Mouse (Mus musculus): ENCODE measurements around the gene Twnk. TPM values are rescaled to one million over a fixed set of nuclear protein-coding genes. Genes with fewer than 3 reads are reported as not detected.

Twnk gene
- total and polyA plus RNA-seq, 3 experiments, result 12.4 to 30.1 (median 18.9) TPM

- no peak for DNase-seq (ENCODE audit: extremely low read depth)
- dilution Hi-C loops (cut with MboI; ENCODE audit: extremely low pct_ligation_motif_present, extremely low pct_unique_long_range_greater_than_20kb, low sequenced_read_pairs), result no loop called here
- Histone ChIP-seq H3K4me2 (ENCODE audit: insufficient read depth, low read depth, poor library complexity, severe bottlenecking) (peak overlapping the region; percentile 78), H3K9me3 (replicated peaks; ENCODE audit: low read length) (no peaks in the 10 kb centered on the region), H3K4me3 (replicated peaks in 1 of 3; ENCODE audit: low read depth in 2 of 3, low read length in 2 of 3, poor library complexity in 1 of 3) (peak overlapping the region; percentile 52 to 89 (median 83)), H3K27ac (ENCODE audit: insufficient read depth, low read depth) (peak overlapping the region; percentile 35; the same call in 1 of the 2 replicates), H3K9ac (ENCODE audit: insufficient read depth, low read depth) (peak overlapping the region; percentile 94), H3K79me2 (replicated peaks; ENCODE audit: control insufficient read depth, extremely low read depth, insufficient read depth, poor library complexity, severe bottlenecking) (no peaks in the 10 kb centered on the region; the same call in 1 of the 2 replicates), H3K27me3 (replicated peaks) (no peaks in the 10 kb centered on the region), H3K4me1 (ENCODE audit: control insufficient read depth in 1 of 2, insufficient read depth in 2 of 2) (peaks cover 0 to 19% of the 10 kb centered on the region in 2 experiments; a peak in 3 of 4 replicates), H3K36me3 (replicated peaks in 1 of 2; ENCODE audit: control insufficient read depth in 1 of 2, insufficient read depth in 1 of 2, low read length in 1 of 2) (peaks cover 7 to 14% of the 10 kb centered on the region in 2 experiments)
- TF ChIP-seq ETS1 (conservative IDR thresholded peaks at IDR 0.05; ENCODE audit: low read depth, low read length) (no peak), SIN3A (IDR thresholded peaks at IDR 0.05; ENCODE audit: low read length) (peak; percentile 5; the same call in 1 of the 2 replicates)
- in situ Hi-C loops (cut with MboI; ENCODE audit: low pct_ligation_motif_present, low pct_unique_long_range_greater_than_20kb, low sequenced_read_pairs), result loop anchor here (10.0 kb wide), 1 partner anchor 96 kb away; the partner anchor contains the start of gene Tlx1
Measured at GRCm38 (mm10) chr19:45058841-45059240, 53.4 kb downstream of the Twnk start.

Other genes with a start within 250 kb of the Twnk start
- gene Pax2, start 249.6 kb upstream of the Twnk start, total RNA-seq (2012; rRNA removed), result not detected in 2 replicates
- not detected in 2 replicates for gene Pax2, start 249.6 kb upstream of the Twnk start, total RNA-seq (2014; rRNA removed)
- not detected in 2 replicates for gene Pax2, start 249.6 kb upstream of the Twnk start, polyA plus RNA-seq (2012; ENCODE audit: insufficient read length, low read depth)
- 22.2 and 22.6 TPM in 2 replicates for gene Slf2, start 74.5 kb upstream of the Twnk start, total RNA-seq (2012; rRNA removed)
- gene Slf2, start 74.5 kb upstream of the Twnk start, total RNA-seq (2014; rRNA removed), result 22.9 and 25.3 TPM in 2 replicates
- gene Slf2, start 74.5 kb upstream of the Twnk start, polyA plus RNA-seq (2012; ENCODE audit: insufficient read length, low read depth), result 18.6 and 20.6 TPM in 2 replicates
- 0.55 and 1.1 TPM in 2 replicates for gene Sema4g, start 16.6 kb upstream of the Twnk start, total RNA-seq (2012; rRNA removed)
- gene Sema4g, start 16.6 kb upstream of the Twnk start, total RNA-seq (2014; rRNA removed), result 0.38 and 0.71 TPM in 2 replicates
- 8.3 and 8.4 TPM in 2 replicates for gene Sema4g, start 16.6 kb upstream of the Twnk start, polyA plus RNA-seq (2012; ENCODE audit: insufficient read length, low read depth)
- 72.7 and 76.6 TPM in 2 replicates for gene Mrpl43, start 779 bp downstream of the Twnk start, total RNA-seq (2012; rRNA removed)
- 63.5 and 72.7 TPM in 2 replicates for gene Mrpl43, start 779 bp downstream of the Twnk start, total RNA-seq (2014; rRNA removed)
- 75.1 and 77.9 TPM in 2 replicates for gene Mrpl43, start 779 bp downstream of the Twnk start, polyA plus RNA-seq (2012; ENCODE audit: insufficient read length, low read depth)
- gene Lzts2, start 8.8 kb downstream of the Twnk start, total RNA-seq (2012; rRNA removed), result 17.5 and 22.1 TPM in 2 replicates
- gene Lzts2, start 8.8 kb downstream of the Twnk start, total RNA-seq (2014; rRNA removed), result 0.68 and 0.73 TPM in 2 replicates
- gene Lzts2, start 8.8 kb downstream of the Twnk start, polyA plus RNA-seq (2012; ENCODE audit: insufficient read length, low read depth), result 2.2 and 3.1 TPM in 2 replicates
- 0.04 and 0.17 TPM in 2 replicates for gene Pdzd7, start 40.1 kb downstream of the Twnk start, total RNA-seq (2012; rRNA removed)
- 0.12 and 0.20 TPM in 2 replicates for gene Pdzd7, start 40.1 kb downstream of the Twnk start, total RNA-seq (2014; rRNA removed)
- gene Pdzd7, start 40.1 kb downstream of the Twnk start, polyA plus RNA-seq (2012; ENCODE audit: insufficient read length, low read depth), result 0.15 TPM in 1 of 2 replicates, not detected in the other
- 2.4 and 3.6 TPM in 2 replicates for gene Sfxn3, start 41.8 kb downstream of the Twnk start, total RNA-seq (2012; rRNA removed)
- gene Sfxn3, start 41.8 kb downstream of the Twnk start, total RNA-seq (2014; rRNA removed), result 0.95 and 1.4 TPM in 2 replicates
- gene Sfxn3, start 41.8 kb downstream of the Twnk start, polyA plus RNA-seq (2012; ENCODE audit: insufficient read length, low read depth), result 3.1 and 4.2 TPM in 2 replicates
- gene Kazald1, start 69.6 kb downstream of the Twnk start, total RNA-seq (2012; rRNA removed), result 0.63 and 1.2 TPM in 2 replicates
- gene Kazald1, start 69.6 kb downstream of the Twnk start, total RNA-seq (2014; rRNA removed), result 0.23 and 0.27 TPM in 2 replicates
- gene Kazald1, start 69.6 kb downstream of the Twnk start, polyA plus RNA-seq (2012; ENCODE audit: insufficient read length, low read depth), result 0.31 and 0.44 TPM in 2 replicates
- not detected in 2 replicates for gene Tlx1, start 145.0 kb downstream of the Twnk start, total RNA-seq (2012; rRNA removed)
- gene Tlx1, start 145.0 kb downstream of the Twnk start, total RNA-seq (2014; rRNA removed), result not detected in 2 replicates
- not detected in 2 replicates for gene Tlx1, start 145.0 kb downstream of the Twnk start, polyA plus RNA-seq (2012; ENCODE audit: insufficient read length, low read depth)
- gene Lbx1, start 230.1 kb downstream of the Twnk start, total RNA-seq (2012; rRNA removed), result not detected in 2 replicates
- not detected in 2 replicates for gene Lbx1, start 230.1 kb downstream of the Twnk start, total RNA-seq (2014; rRNA removed)
- not detected in 2 replicates for gene Lbx1, start 230.1 kb downstream of the Twnk start, polyA plus RNA-seq (2012; ENCODE audit: insufficient read length, low read depth)